Mouse (Mus musculus): ENCODE measurements around the gene BC028528. TPM values are rescaled to one million over a fixed set of nuclear protein-coding genes. Genes with fewer than 3 reads are reported as not detected.

The BC028528 gene
- total RNA-seq, 2 experiments from 2014 or later: 8.8 to 26.0 TPM

- no peak for ATAC-seq (replicated peaks; ENCODE audit: low FRiP score, poor library complexity, severe bottlenecking)
Measured at GRCm38 (mm10) chr3:95842503-95843214, 49.1 kb downstream of the BC028528 start.

DNA sequence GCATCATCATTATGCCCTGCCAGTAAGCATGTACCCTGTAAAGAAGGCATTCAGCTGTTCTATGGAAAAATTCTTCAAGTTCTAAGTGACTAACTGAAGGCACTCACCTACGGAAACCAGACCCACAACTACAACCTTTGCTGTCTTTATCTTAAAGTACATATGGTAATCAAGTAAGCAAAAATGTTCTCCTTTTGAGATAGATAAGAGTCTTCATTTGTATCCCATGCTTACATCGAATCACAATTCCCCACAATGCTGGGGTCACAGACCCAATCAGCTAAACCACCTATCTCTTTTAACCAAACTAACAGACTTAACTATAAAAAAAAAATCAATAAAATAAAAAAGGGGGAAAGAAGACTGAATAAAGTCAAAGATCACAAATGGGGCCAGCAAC, 52.6 kb downstream of the BC028528 start:
- ATAC-seq (replicated peaks; ENCODE audit: low FRiP score, poor library complexity, severe bottlenecking): no peak

Other genes with a start within 250 kb of the BC028528 start
- gene Mcl1, start 233.2 kb downstream of the BC028528 start, total RNA-seq (2015; ENCODE audit: low replicate concordance): 161 and 212 TPM in 2 replicates
- gene Mcl1, start 233.2 kb downstream of the BC028528 start, total RNA-seq (2017; ENCODE audit: low replicate concordance): 104 and 138 TPM in 2 replicates
- gene Adamtsl4, start 204.1 kb downstream of the BC028528 start, total RNA-seq (2015; ENCODE audit: low replicate concordance): 0.84 TPM in 1 of 2 replicates, not detected in the other
- 0.39 and 1.2 TPM in 2 replicates for gene Adamtsl4, start 204.1 kb downstream of the BC028528 start, total RNA-seq (2017; ENCODE audit: low replicate concordance)
- gene Ecm1, start 152.4 kb downstream of the BC028528 start, total RNA-seq (2015; ENCODE audit: low replicate concordance): 6.5 TPM in 1 of 2 replicates, not detected in the other
- not detected in 2 replicates for gene Ecm1, start 152.4 kb downstream of the BC028528 start, total RNA-seq (2017; ENCODE audit: low replicate concordance)
- 0.84 and 15.9 TPM in 2 replicates for gene Tars2, start 131.8 kb downstream of the BC028528 start, total RNA-seq (2015; ENCODE audit: low replicate concordance)
- 8.0 and 20.9 TPM in 2 replicates for gene Tars2, start 131.8 kb downstream of the BC028528 start, total RNA-seq (2017; ENCODE audit: low replicate concordance)
- 23.5 and 24.9 TPM in 2 replicates for gene Rprd2, start 73.1 kb downstream of the BC028528 start, total RNA-seq (2015; ENCODE audit: low replicate concordance)
- gene Rprd2, start 73.1 kb downstream of the BC028528 start, total RNA-seq (2017; ENCODE audit: low replicate concordance): 21.3 and 24.0 TPM in 2 replicates
- gene Prpf3, start 36.1 kb downstream of the BC028528 start, total RNA-seq (2015; ENCODE audit: low replicate concordance): 56.2 and 83.6 TPM in 2 replicates
- 37.7 and 84.2 TPM in 2 replicates for gene Prpf3, start 36.1 kb downstream of the BC028528 start, total RNA-seq (2017; ENCODE audit: low replicate concordance)
- 43.2 and 59.5 TPM in 2 replicates for gene Mrps21, start 20.5 kb downstream of the BC028528 start, total RNA-seq (2015; ENCODE audit: low replicate concordance)
- 102 and 123 TPM in 2 replicates for gene Mrps21, start 20.5 kb downstream of the BC028528 start, total RNA-seq (2017; ENCODE audit: low replicate concordance)
- not detected in 2 replicates for gene Ciart, start 9.8 kb downstream of the BC028528 start, total RNA-seq (2015; ENCODE audit: low replicate concordance)
- 1.8 TPM in 1 of 2 replicates, not detected in the other for gene Ciart, start 9.8 kb downstream of the BC028528 start, total RNA-seq (2017; ENCODE audit: low replicate concordance)
- 7.6 and 8.0 TPM in 2 replicates for gene Aph1a, start 2.0 kb upstream of the BC028528 start, total RNA-seq (2015; ENCODE audit: low replicate concordance)
- 9.6 and 14.6 TPM in 2 replicates for gene Aph1a, start 2.0 kb upstream of the BC028528 start, total RNA-seq (2017; ENCODE audit: low replicate concordance)
- gene Car14, start 12.7 kb upstream of the BC028528 start, total RNA-seq (2015; ENCODE audit: low replicate concordance): not detected in 2 replicates
- gene Car14, start 12.7 kb upstream of the BC028528 start, total RNA-seq (2017; ENCODE audit: low replicate concordance): not detected in 2 replicates
- gene Anp32e, start 37.2 kb upstream of the BC028528 start, total RNA-seq (2015; ENCODE audit: low replicate concordance): 153 and 197 TPM in 2 replicates
- 541 and 717 TPM in 2 replicates for gene Anp32e, start 37.2 kb upstream of the BC028528 start, total RNA-seq (2017; ENCODE audit: low replicate concordance)
- gene Plekho1, start 104.0 kb upstream of the BC028528 start, total RNA-seq (2015; ENCODE audit: low replicate concordance): 12.6 and 13.4 TPM in 2 replicates
- 8.6 and 18.6 TPM in 2 replicates for gene Plekho1, start 104.0 kb upstream of the BC028528 start, total RNA-seq (2017; ENCODE audit: low replicate concordance)
- 9.0 and 32.3 TPM in 2 replicates for gene Vps45, start 166.5 kb upstream of the BC028528 start, total RNA-seq (2015; ENCODE audit: low replicate concordance)
- gene Vps45, start 166.5 kb upstream of the BC028528 start, total RNA-seq (2017; ENCODE audit: low replicate concordance): 8.2 and 34.4 TPM in 2 replicates
- 4.6 and 9.4 TPM in 2 replicates for gene Otud7b, start 212.5 kb upstream of the BC028528 start, total RNA-seq (2015; ENCODE audit: low replicate concordance)
- 28.5 and 37.6 TPM in 2 replicates for gene Otud7b, start 212.5 kb upstream of the BC028528 start, total RNA-seq (2017; ENCODE audit: low replicate concordance)